Mouse (Mus musculus) kidney, adult 2 months (tissue): ENCODE measurements around the gene Padi1.

Experiments
- CTCF ChIP-seq: fragments of 200-500 bp; conservative IDR thresholded peaks from 2 replicates; pipeline ENCODE4 v1.5.1; 2011; ENCODE audit warnings: low read depth, mild to moderate bottlenecking, control low read depth, low read length, moderate library complexity, mixed read lengths; ENCODE audit not compliant: insufficient read depth, insufficient read length
- POLR2A ChIP-seq: fragments of 200-500 bp; IDR thresholded peaks from one replicate; pipeline ENCODE4 v1.6.1; 2011; ENCODE audit warnings: low read depth, low read length, control low read depth

DNA sequence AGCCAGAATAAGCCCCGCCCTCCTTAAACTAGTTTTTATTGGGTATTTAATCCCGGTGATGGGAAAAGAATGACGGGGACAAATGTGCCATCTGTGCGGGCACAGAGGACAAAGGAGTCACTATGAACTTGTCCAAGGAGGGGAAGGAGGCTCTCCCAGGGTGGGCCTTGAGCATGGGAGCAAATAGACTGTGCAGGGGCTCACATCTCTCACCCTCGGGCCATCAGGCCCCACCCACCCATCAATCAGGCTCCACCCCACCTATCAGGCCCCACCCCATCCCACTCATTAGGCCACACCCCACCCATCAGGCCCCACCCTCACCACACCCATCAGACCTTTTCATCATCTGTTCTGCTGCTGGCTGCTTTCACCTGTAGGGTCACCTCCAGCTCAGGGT is 76.6 kb downstream of the Padi1 start:
- TF ChIP-seq POLR2A (no peak), CTCF (no peak)
